Comparison of ENCODE assay signal across 28 mouse cellular contexts in the genomic region with DNA sequence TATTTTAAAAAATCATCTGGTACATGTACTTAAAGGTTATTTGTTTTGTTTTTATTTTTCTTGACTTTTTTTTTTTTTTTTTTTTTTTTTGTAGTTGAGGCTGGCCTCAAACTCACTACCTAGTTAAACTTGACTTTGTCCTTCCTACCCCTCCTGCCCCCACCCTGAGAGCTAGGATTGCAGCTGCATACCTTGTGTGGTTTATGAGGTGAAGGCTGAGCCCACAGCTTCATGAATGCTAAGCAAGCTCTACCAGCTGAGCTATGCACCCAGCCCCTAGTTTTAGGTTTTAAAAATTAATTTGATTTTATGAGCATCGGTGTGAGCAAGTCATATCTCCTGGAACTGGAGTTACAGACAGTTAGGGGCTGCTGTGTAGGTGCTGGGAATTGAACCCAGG. TPM values are rescaled to one million over a fixed set of nuclear protein-coding genes. Genes with fewer than 3 reads are reported as not detected.
DNase-seq lines count a peak whose midpoint lies in the region; TF ChIP-seq lines count a peak whose summit lies in the region.
"Had no signal": no experiment of that assay in that cellular context is flagged by ENCODE, and none has a peak within 500 bp of the region (broad histone marks: within the 10 kb centered on the region; RNA-seq: fewer than 3 reads in every experiment).

No protein-coding gene starts in this region.

- no peak for TF ChIP-seq RAD21 in CH12.LX (IDR thresholded peaks at IDR 0.05; ENCODE audit: low read depth, low read length)
- TF ChIP-seq RAD21 in MEL (IDR thresholded peaks at IDR 0.05; ENCODE audit: low read depth, low read length) = no peak

- in situ Hi-C loops in CH12.LX (cut with MboI; ENCODE audit: low pct_ligation_motif_present, low pct_unique_long_range_greater_than_20kb, low sequenced_read_pairs) = loop anchor here (25.0 kb wide), 1 partner anchor 598 kb away; a partner anchor contains a TSS

- no peak overlapping the region for H3K9ac ChIP-seq in CH12.LX (ENCODE audit: insufficient read depth, low read depth)
- H3K9ac ChIP-seq in MEL (ENCODE audit: control insufficient read depth, low read depth, low read length, poor library complexity, severe bottlenecking) = no peak overlapping the region
- H3K9ac ChIP-seq: embryonic facial prominence, embryonic 13.5 days; forebrain, embryonic 12.5 days; forebrain, embryonic 15.5 days; heart, embryonic 12.5 days; heart, embryonic 15.5 days; hindbrain, embryonic 14.5 days had no signal

- H3K4me1 ChIP-seq in CH12.LX (ENCODE audit: control insufficient read depth in 1 of 2, insufficient read depth in 2 of 2) = no peaks in the 10 kb centered on the region
- H3K4me1 ChIP-seq in MEL (ENCODE audit: control insufficient read depth in 1 of 2, insufficient read depth in 2 of 2, low read length in 2 of 2) = peaks cover 3 to 9% of the 10 kb centered on the region in 2 experiments
- H3K4me1 ChIP-seq: embryonic facial prominence, embryonic 10.5 days; embryonic facial prominence, embryonic 13.5 days; forebrain, embryonic 12.5 days; forebrain, embryonic 15.5 days; heart, embryonic 12.5 days; heart, embryonic 15.5 days had no signal

- intact Hi-C loops in gastrocnemius, adult 2 months (cut with DNase I) = no loop called here

- H3K4me2 ChIP-seq in CH12.LX (ENCODE audit: insufficient read depth, low read depth, poor library complexity, severe bottlenecking) = no peak overlapping the region
- H3K4me2 ChIP-seq: embryonic facial prominence, embryonic 13.5 days; forebrain, embryonic 12.5 days; forebrain, embryonic 15.5 days; heart, embryonic 12.5 days; heart, embryonic 15.5 days; hindbrain, embryonic 14.5 days had no signal

- DNase-seq in CH12.LX (ENCODE audit: extremely low read depth) (no peak), MEL (ENCODE audit: low read depth, low spot score) (no peak)
- DNase-seq in thymus, postnatal 14 days = peak; percentile 57
- DNase-seq in spleen, postnatal 10 days (ENCODE audit: low spot score in 2 of 2) = no peak
- no peak for DNase-seq in gastrocnemius, adult 2 months
- no peak for DNase-seq in gastrocnemius, postnatal 4 days (ENCODE audit: low spot score in 2 of 2)
- DNase-seq: adrenal gland, adult 2 months; adrenal gland, postnatal 14 days; cerebellum, adult 11-12 months; cerebellum, adult 8-10 months; cerebellum, postnatal 10 days; cerebellum, postnatal 36 days; embryo, embryonic 11 days; gastrocnemius, postnatal 10 days; gastrocnemius, postnatal 36 days; heart, adult 18-20 months; heart, postnatal 10 days; heart, postnatal 4 days had no signal

- TF ChIP-seq CTCF in CH12.LX (conservative IDR thresholded peaks at IDR 0.05 in 1 of 2, IDR thresholded peaks at IDR 0.05 in 1 of 2; ENCODE audit: low read depth in 2 of 2, low read length in 2 of 2) (no peak), MEL (IDR thresholded peaks at IDR 0.05 in 2 of 3, conservative IDR thresholded peaks at IDR 0.05 in 1 of 3; ENCODE audit: control insufficient read depth in 1 of 3, insufficient read depth in 1 of 3, low read depth in 2 of 3, low read length in 3 of 3, poor library complexity in 1 of 3, severe bottlenecking in 1 of 3) (no peak)
- no peak for TF ChIP-seq CTCF in gastrocnemius, adult 2 months (IDR thresholded peaks at IDR 0.05)

- H3K27me3 ChIP-seq in CH12.LX (replicated peaks) (no peaks in the 10 kb centered on the region), MEL (ENCODE audit: control insufficient read depth in 1 of 2, insufficient read depth in 2 of 2, low read length in 2 of 2) (no peaks in the 10 kb centered on the region)
- H3K27me3 ChIP-seq: embryonic facial prominence, embryonic 13.5 days; forebrain, embryonic 12.5 days; forebrain, embryonic 15.5 days; Patski had no signal

- H3K79me2 ChIP-seq in CH12.LX (replicated peaks; ENCODE audit: control insufficient read depth, extremely low read depth, insufficient read depth, poor library complexity, severe bottlenecking) (no peaks in the 10 kb centered on the region), MEL (ENCODE audit: control insufficient read depth, insufficient read depth, low read length, poor library complexity) (no peaks in the 10 kb centered on the region)

- H3K27ac ChIP-seq in CH12.LX (ENCODE audit: insufficient read depth, low read depth) (no peak overlapping the region), MEL (ENCODE audit: control insufficient read depth, low read depth, low read length) (no peak overlapping the region)
- no peak overlapping the region for H3K27ac ChIP-seq in gastrocnemius, adult 2 months
- H3K27ac ChIP-seq: embryonic facial prominence, embryonic 10.5 days; embryonic facial prominence, embryonic 13.5 days; forebrain, embryonic 12.5 days; forebrain, embryonic 15.5 days; heart, embryonic 15.5 days; hindbrain, embryonic 14.5 days; hindbrain, postnatal 0 days had no signal

- no peak for TF ChIP-seq POLR2A in CH12.LX (IDR thresholded peaks at IDR 0.05; ENCODE audit: low read depth, low read length)
- TF ChIP-seq POLR2A in MEL (IDR thresholded peaks at IDR 0.05; ENCODE audit: control insufficient read depth in 1 of 2, insufficient read depth in 1 of 2, low read depth in 1 of 2, low read length in 2 of 2, poor library complexity in 1 of 2) = no peak

- H3K36me3 ChIP-seq in CH12.LX (replicated peaks in 1 of 2; ENCODE audit: control insufficient read depth in 1 of 2, insufficient read depth in 1 of 2, low read length in 1 of 2) (no peaks in the 10 kb centered on the region), MEL (ENCODE audit: control insufficient read depth in 1 of 2, insufficient read depth in 2 of 2, low read length in 2 of 2) (peaks cover 0 to 5% of the 10 kb centered on the region in 2 experiments; a peak in 2 of 4 replicates)
- H3K36me3 ChIP-seq: embryonic facial prominence, embryonic 10.5 days; embryonic facial prominence, embryonic 13.5 days; forebrain, embryonic 12.5 days; forebrain, embryonic 15.5 days; heart, embryonic 12.5 days; heart, embryonic 15.5 days had no signal

- TF ChIP-seq EP300 in CH12.LX (IDR thresholded peaks at IDR 0.05; ENCODE audit: low read length) (no peak), MEL (IDR thresholded peaks at IDR 0.05; ENCODE audit: low read depth in 1 of 2, low read length in 2 of 2) (no peak)

- dilution Hi-C loops in CH12.LX (cut with MboI; ENCODE audit: extremely low pct_ligation_motif_present, extremely low pct_unique_long_range_greater_than_20kb, low sequenced_read_pairs) = no loop called here

- H3K4me3 ChIP-seq in CH12.LX (replicated peaks in 1 of 3; ENCODE audit: low read depth in 2 of 3, low read length in 2 of 3, poor library complexity in 1 of 3) = no peak overlapping the region
- no peak overlapping the region for H3K4me3 ChIP-seq in MEL (ENCODE audit: control insufficient read depth in 1 of 2, insufficient read depth in 1 of 2, low read depth in 2 of 2, low read length in 2 of 2)
- no peak overlapping the region for H3K4me3 ChIP-seq in gastrocnemius, adult 2 months
- H3K4me3 ChIP-seq: embryonic facial prominence, embryonic 10.5 days; embryonic facial prominence, embryonic 13.5 days; erythroblast, embryonic 14.5 days; forebrain, embryonic 12.5 days; forebrain, embryonic 15.5 days; heart, embryonic 12.5 days; heart, embryonic 15.5 days had no signal

- H3K9me3 ChIP-seq in CH12.LX (replicated peaks; ENCODE audit: low read length) = no peaks in the 10 kb centered on the region
- H3K9me3 ChIP-seq in MEL (replicated peaks; ENCODE audit: insufficient read depth, low read length) = no peaks in the 10 kb centered on the region
- H3K9me3 ChIP-seq: embryonic facial prominence, embryonic 10.5 days; embryonic facial prominence, embryonic 13.5 days; forebrain, embryonic 12.5 days; forebrain, embryonic 15.5 days; heart, embryonic 12.5 days; heart, embryonic 15.5 days had no signal

TF ChIP-seq in CH12.LX, 34 proteins besides CTCF, POLR2A, EP300 and RAD21:
- TF ChIP-seq ZC3H11A (IDR thresholded peaks at IDR 0.05; ENCODE audit: low read depth, low read length) (no peak), ZNF384 (IDR thresholded peaks at IDR 0.05; ENCODE audit: low read depth, low read length) (0 out of 2 replicates have a peak, but pooled peaks have one; percentile 17)

TF ChIP-seq in MEL, 35 proteins besides CTCF, POLR2A, EP300 and RAD21:
- TF ChIP-seq CHD1 (IDR thresholded peaks at IDR 0.05; ENCODE audit: low read depth, low read length) (no peak), ZNF384 (IDR thresholded peaks at IDR 0.05; ENCODE audit: low read depth, low read length) (peak; percentile 37; the same call in 1 of the 2 replicates)

RNA-seq across cellular contexts. Expression of a gene that starts 4.7 kb away (rescaled TPM):
- total RNA-seq in CH12.LX (2012; rRNA removed) = 17.1 and 22.7 TPM in 2 replicates
- 9.6 and 12.2 TPM in 2 replicates for total RNA-seq in CH12.LX (2014; rRNA removed)
- 109 and 118 TPM in 2 replicates for polyA plus RNA-seq in CH12.LX (2012; ENCODE audit: insufficient read length, low read depth)
- total RNA-seq in MEL (2012; rRNA removed) = 24.1 and 33.3 TPM in 2 replicates
- polyA plus RNA-seq in MEL (2012; ENCODE audit: insufficient read depth in 1 of 2, insufficient read length in 2 of 2, low read depth in 1 of 2, low replicate concordance in 2 of 2, missing spikeins in 1 of 2) = 100 to 1,000 TPM; 347 to 425 TPM
- 10 to 100 TPM; 14.7 to 17.0 TPM for total RNA-seq in gastrocnemius, adult 2 months (2021)
- 10 to 100 TPM; 42.9 to 43.5 TPM for total RNA-seq in gastrocnemius, postnatal 4 days (2021)

RNA-seq across cellular contexts. Expression of a gene that starts 7.1 kb away (rescaled TPM):
- 8.9 and 10.2 TPM in 2 replicates for total RNA-seq in CH12.LX (2012; rRNA removed)
- total RNA-seq in CH12.LX (2014; rRNA removed) = 21.0 and 26.6 TPM in 2 replicates
- polyA plus RNA-seq in CH12.LX (2012; ENCODE audit: insufficient read length, low read depth) = 23.9 and 24.1 TPM in 2 replicates
- total RNA-seq in MEL (2012; rRNA removed) = 26.1 and 28.2 TPM in 2 replicates
- 10 to 100 TPM in 1 of 2 experiments, not detected in 1; 65.0 TPM for polyA plus RNA-seq in MEL (2012; ENCODE audit: insufficient read depth in 1 of 2, insufficient read length in 2 of 2, low read depth in 1 of 2, low replicate concordance in 2 of 2, missing spikeins in 1 of 2)
- total RNA-seq in gastrocnemius, adult 2 months (2021) = 100 to 1,000 TPM; 156 to 196 TPM
- total RNA-seq in gastrocnemius, postnatal 4 days (2021) = 100 to 1,000 TPM; 248 to 260 TPM

RNA-seq across cellular contexts. Expression of a gene that starts 50.5 kb away (rescaled TPM):
- 13.2 and 18.3 TPM in 2 replicates for total RNA-seq in CH12.LX (2012; rRNA removed)
- total RNA-seq in CH12.LX (2014; rRNA removed) = 20.3 and 23.7 TPM in 2 replicates
- 26.1 and 38.5 TPM in 2 replicates for polyA plus RNA-seq in CH12.LX (2012; ENCODE audit: insufficient read length, low read depth)
- 21.1 and 29.2 TPM in 2 replicates for total RNA-seq in MEL (2012; rRNA removed)
- 10 to 100 TPM in 1 of 2 experiments, not detected in 1; 91.1 TPM for polyA plus RNA-seq in MEL (2012; ENCODE audit: insufficient read depth in 1 of 2, insufficient read length in 2 of 2, low read depth in 1 of 2, low replicate concordance in 2 of 2, missing spikeins in 1 of 2)
- 10 to 100 TPM; 27.2 to 29.4 TPM for total RNA-seq in gastrocnemius, adult 2 months (2021)
- 10 to 100 TPM; 42.7 to 42.8 TPM for total RNA-seq in gastrocnemius, postnatal 4 days (2021)

RNA-seq across cellular contexts. Expression of a gene that starts 50.5 kb away (rescaled TPM):
- total RNA-seq in CH12.LX (2012; rRNA removed) (24.6 and 27.3 TPM in 2 replicates), CH12.LX (2014; rRNA removed) (23.9 and 25.0 TPM in 2 replicates), MEL (2012; rRNA removed) (25.9 and 31.7 TPM in 2 replicates)
- polyA plus RNA-seq in CH12.LX (2012; ENCODE audit: insufficient read length, low read depth) (34.3 and 37.1 TPM in 2 replicates), MEL (2012; ENCODE audit: insufficient read depth in 1 of 2, insufficient read length in 2 of 2, low read depth in 1 of 2, low replicate concordance in 2 of 2, missing spikeins in 1 of 2) (100 to 1,000 TPM in 1 of 2 experiments, 10 to 100 TPM in 1; 45.2 to 195 TPM)
- total RNA-seq in gastrocnemius, adult 2 months (2021) = 10 to 100 TPM; 27.0 to 28.0 TPM
- 10 to 100 TPM; 41.2 to 43.6 TPM for total RNA-seq in gastrocnemius, postnatal 4 days (2021)
